Mouse (Mus musculus): Measurements from ENCODE around the gene Plxnb3.

- TF ChIP-seq POLR2A (IDR thresholded peaks at IDR 0.05; ENCODE audit: borderline replicate concordance, extremely low read depth, insufficient read depth, insufficient read length, poor library complexity, severe bottlenecking): no peak
- TF ChIP-seq CTCF (IDR thresholded peaks at IDR 0.05; ENCODE audit: borderline replicate concordance, extremely low read depth, insufficient read depth, insufficient read length): no peak
Measured at GRCm38 (mm10) chrX:73716109-73716661, 40.7 kb upstream of the Plxnb3 start, which contains the start of the genes Bcap31 and Abcd1.

All from brain, embryonic 14.5 days (tissue).